Mouse (Mus musculus): ENCODE data around the gene Mrpl27. TPM values are rescaled to one million over a fixed set of nuclear protein-coding genes. Genes with fewer than 3 reads are reported as not detected.

Gene Mrpl27
- polyA plus RNA-seq, 1 experiment from 2014 or later, result 139 TPM

GRCm38 (mm10) chr11:94699399-94699798, 45.8 kb downstream of the Mrpl27 start:
- H3K4me3 ChIP-seq, result no peak overlapping the region
- 99% methylated on average over 3 of the region's 3 CpGs for WGBS
- no peak for ATAC-seq (ENCODE audit: insufficient number of reproducible peaks, insufficient read depth, low FRiP score, low TSS enrichment)
- no peaks in the 10 kb centered on the region for H3K9me3 ChIP-seq
- no peaks in the 10 kb centered on the region for H3K36me3 ChIP-seq
- H3K9ac ChIP-seq, result no peak overlapping the region
- H3K4me2 ChIP-seq (replicated peaks), result no peak overlapping the region
- H3K27me3 ChIP-seq, result no peaks in the 10 kb centered on the region
- no peak overlapping the region for H3K27ac ChIP-seq
- H3K4me1 ChIP-seq, result peaks cover 8% of the 10 kb centered on the region

DNA sequence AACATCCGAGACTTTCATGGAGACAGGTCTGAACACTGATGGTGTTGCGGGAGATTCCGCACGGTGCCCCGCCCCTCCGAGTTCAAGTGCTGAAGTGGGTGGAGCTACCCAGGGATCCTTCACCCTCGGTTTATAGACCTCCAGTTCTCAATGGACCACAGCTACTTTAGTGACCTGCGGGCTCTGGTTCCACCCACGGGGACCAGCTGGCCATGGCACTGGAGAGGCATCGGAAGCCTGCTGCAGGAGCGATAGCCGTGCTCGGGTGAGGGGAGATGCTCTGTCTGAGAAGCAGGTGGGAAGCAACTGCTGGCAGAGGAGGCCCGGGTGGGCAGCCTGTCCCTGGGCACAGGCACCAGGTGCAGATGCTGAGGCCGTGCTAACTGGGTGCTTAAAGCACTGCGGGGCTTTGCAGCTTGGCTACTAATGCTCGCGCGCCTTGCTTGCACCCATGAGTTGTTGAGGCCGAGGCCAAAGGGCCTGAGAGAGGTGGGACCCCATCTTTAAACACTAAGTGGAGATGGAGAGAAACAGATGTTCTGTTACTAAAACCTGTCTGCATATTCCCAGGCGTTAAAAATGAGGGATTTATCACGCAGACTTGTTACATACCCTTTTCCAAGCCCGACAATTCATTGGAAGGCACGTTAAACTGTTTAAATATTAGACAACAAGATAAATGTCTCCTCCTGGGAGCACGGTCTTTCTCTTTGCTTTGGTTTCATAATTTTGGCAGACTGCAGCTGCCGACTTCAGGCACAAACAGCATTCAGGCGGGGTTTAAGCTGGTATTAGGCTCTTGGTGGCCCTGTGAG, 48.0 kb downstream of the Mrpl27 start:
- Histone ChIP-seq H3K4me1 (peaks cover 8% of the 10 kb centered on the region), H3K9ac (no peak overlapping the region), H3K27me3 (no peaks in the 10 kb centered on the region), H3K27ac (no peak overlapping the region), H3K36me3 (no peaks in the 10 kb centered on the region), H3K9me3 (no peaks in the 10 kb centered on the region), H3K4me2 (replicated peaks) (no peak overlapping the region), H3K4me3 (no peak overlapping the region)
- no peak for ATAC-seq (ENCODE audit: insufficient number of reproducible peaks, insufficient read depth, low FRiP score, low TSS enrichment)
- 62% methylated on average over 27 of the region's 27 CpGs for WGBS

GRCm38 (mm10) chr11:94702216-94702610, 48.6 kb downstream of the Mrpl27 start:
- ATAC-seq (ENCODE audit: insufficient number of reproducible peaks, insufficient read depth, low FRiP score, low TSS enrichment), result no peak
- H3K4me1 ChIP-seq, result peaks cover 8% of the 10 kb centered on the region

DNA sequence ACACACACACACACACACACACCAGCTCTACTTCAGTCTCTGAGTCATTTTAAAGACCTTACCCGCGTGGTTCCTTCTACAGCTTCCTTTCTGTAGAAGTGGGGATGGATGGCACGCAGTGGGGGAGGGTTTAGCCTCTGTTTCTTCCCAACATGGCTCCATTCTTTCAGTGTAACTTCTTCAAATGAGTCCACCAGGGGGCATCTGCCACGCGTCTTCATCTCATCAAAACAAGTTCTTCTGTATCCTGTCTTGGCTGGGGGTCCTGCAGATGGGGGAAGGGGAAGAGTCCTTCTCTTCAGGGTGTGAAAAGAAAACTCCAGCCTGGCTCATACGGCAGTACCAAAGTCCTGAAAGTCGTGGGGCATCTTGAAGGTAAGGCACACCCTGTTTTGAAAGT, 50.5 kb downstream of the Mrpl27 start:
- WGBS, result 45% methylated on average over 7 of the region's 7 CpGs

More at GRCm38 (mm10) chr11:94702216-94702610, 48.6 kb downstream of the Mrpl27 start:
- no peaks in the 10 kb centered on the region for H3K36me3 ChIP-seq
- H3K9me3 ChIP-seq, result no peaks in the 10 kb centered on the region
- H3K27ac ChIP-seq, result no peak overlapping the region
- H3K4me3 ChIP-seq, result no peak overlapping the region
- H3K27me3 ChIP-seq, result no peaks in the 10 kb centered on the region
- H3K9ac ChIP-seq, result no peak overlapping the region
- WGBS, result 34% methylated on average over 3 of the region's 3 CpGs
- no peak overlapping the region for H3K4me2 ChIP-seq (replicated peaks)

DNA sequence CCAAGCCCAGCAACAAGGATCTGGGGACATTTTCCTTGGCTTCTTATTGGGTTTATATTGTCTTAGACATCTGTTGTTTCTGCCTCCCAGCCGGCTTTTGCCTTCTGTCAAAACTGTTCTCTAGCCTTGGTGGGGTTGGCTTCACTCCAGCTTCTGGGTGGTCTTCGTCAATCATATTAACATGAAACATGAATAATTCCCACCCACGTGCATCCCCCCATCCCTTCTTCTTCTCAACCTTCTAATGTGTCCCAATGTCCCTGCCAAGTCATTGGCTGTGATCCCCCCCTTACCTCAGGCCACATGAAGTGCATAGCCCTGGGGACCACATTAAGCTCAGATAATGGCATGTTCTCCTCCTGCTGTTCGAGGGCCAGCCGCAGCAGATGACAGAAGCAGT, 50.9 kb downstream of the Mrpl27 start, which contains the start of gene Gm11541:
Gene Gm11541, minus strand, starts transcription at position 28 of the 400 bp plus-strand sequence.
- H3K27me3 ChIP-seq, result no peaks in the 10 kb centered on the region
- no peak within 1 kb of the TSS for H3K4me2 ChIP-seq (replicated peaks)
- H3K4me1 ChIP-seq, result peaks cover 8% of the 10 kb centered on the region
- no peak within 1 kb of the TSS for H3K27ac ChIP-seq
- no peak within 1 kb of the TSS for H3K9ac ChIP-seq
- ATAC-seq (ENCODE audit: insufficient number of reproducible peaks, insufficient read depth, low FRiP score, low TSS enrichment), result no peak
- no peak within 1 kb of the TSS for H3K4me3 ChIP-seq
- no peaks in the 10 kb centered on the region for H3K9me3 ChIP-seq
- H3K36me3 ChIP-seq, result no peaks in the 10 kb centered on the region
- WGBS, result 57% methylated on average over 5 of the region's 5 CpGs

More for the DNA sequence above, 50.5 kb downstream of the Mrpl27 start:
- H3K27me3 ChIP-seq, result no peaks in the 10 kb centered on the region
- H3K4me2 ChIP-seq (replicated peaks), result no peak overlapping the region
- no peaks in the 10 kb centered on the region for H3K36me3 ChIP-seq
- no peak for ATAC-seq (ENCODE audit: insufficient number of reproducible peaks, insufficient read depth, low FRiP score, low TSS enrichment)
- H3K9me3 ChIP-seq, result no peaks in the 10 kb centered on the region
- no peak overlapping the region for H3K27ac ChIP-seq
- peaks cover 8% of the 10 kb centered on the region for H3K4me1 ChIP-seq
- no peak overlapping the region for H3K9ac ChIP-seq
- H3K4me3 ChIP-seq, result no peak overlapping the region

Other genes starting within 250 kb of the Mrpl27 start
- 31.6 and 37.2 TPM in 2 replicates for gene Cacna1g, start 179.6 kb upstream of the Mrpl27 start, polyA plus RNA-seq (2016; fragmentation: Nextera tagmentation; extraction: Ambion mirVana)
- 0.29 and 0.43 TPM in 2 replicates for gene Spata20, start 167.6 kb upstream of the Mrpl27 start, polyA plus RNA-seq (2016; fragmentation: Nextera tagmentation; extraction: Ambion mirVana)
- gene Epn3, start 153.8 kb upstream of the Mrpl27 start, polyA plus RNA-seq (2016; fragmentation: Nextera tagmentation; extraction: Ambion mirVana), result 2.7 and 4.2 TPM in 2 replicates
- 2.5 and 3.7 TPM in 2 replicates for gene Mycbpap, start 132.0 kb upstream of the Mrpl27 start, polyA plus RNA-seq (2016; fragmentation: Nextera tagmentation; extraction: Ambion mirVana)
- gene Rsad1, start 104.5 kb upstream of the Mrpl27 start, polyA plus RNA-seq (2016; fragmentation: Nextera tagmentation; extraction: Ambion mirVana), result 5.0 and 5.7 TPM in 2 replicates
- gene Chad, start 88.7 kb upstream of the Mrpl27 start, polyA plus RNA-seq (2016; fragmentation: Nextera tagmentation; extraction: Ambion mirVana), result 2.0 and 3.6 TPM in 2 replicates
- 5.5 and 5.9 TPM in 2 replicates for gene Acsf2, start 51.9 kb upstream of the Mrpl27 start, polyA plus RNA-seq (2016; fragmentation: Nextera tagmentation; extraction: Ambion mirVana)
- 222 and 225 TPM in 2 replicates for gene Lrrc59, start 24.0 kb upstream of the Mrpl27 start, polyA plus RNA-seq (2016; fragmentation: Nextera tagmentation; extraction: Ambion mirVana)
- gene Eme1, start 197 bp downstream of the Mrpl27 start, polyA plus RNA-seq (2016; fragmentation: Nextera tagmentation; extraction: Ambion mirVana), result 33.3 and 37.5 TPM in 2 replicates
- 29.0 and 29.5 TPM in 2 replicates for gene Xylt2, start 23.7 kb downstream of the Mrpl27 start, polyA plus RNA-seq (2016; fragmentation: Nextera tagmentation; extraction: Ambion mirVana)
- gene Gm11541, start 50.7 kb downstream of the Mrpl27 start, polyA plus RNA-seq (2016; fragmentation: Nextera tagmentation; extraction: Ambion mirVana), result 0.52 and 0.95 TPM in 2 replicates
- gene Cdc34b, start 88.0 kb downstream of the Mrpl27 start, polyA plus RNA-seq (2016; fragmentation: Nextera tagmentation; extraction: Ambion mirVana), result 0.22 and 0.25 TPM in 2 replicates
- gene Tmem92, start 128.9 kb downstream of the Mrpl27 start, polyA plus RNA-seq (2016; fragmentation: Nextera tagmentation; extraction: Ambion mirVana), result not detected in 2 replicates